Mouse (Mus musculus) neural tube, embryonic 11.5 days (tissue): ENCODE results near the gene Cactin. TPM values are rescaled to one million over a fixed set of nuclear protein-coding genes. Genes with fewer than 3 reads are reported as not detected.
A peak's percentile ranks its signal among the peaks of the same experiment; 100 is the strongest.

Experiments
- ATAC-seq: fragments of 200-750 bp; cut with Nextera tagmentation; 2 replicates; pipeline ENCODE4 v1.8.0; 2017; ENCODE audit warnings: moderate number of reproducible peaks, mild to moderate bottlenecking, moderate TSS enrichment, moderate library complexity; ENCODE audit not compliant: insufficient read depth, low FRiP score, low TSS enrichment
- DNase-seq: peaks from one replicate; pipeline ENCODE4 v3.0.0-alpha.2; 2015; ENCODE audit warnings: low spot score
- H3K27ac ChIP-seq: fragments of 300-500 bp; sonication (generic); 2 replicates; pipeline ENCODE4 v1.5.1; 2014; ENCODE audit warnings: low read depth, mild to moderate bottlenecking, low read length
- H3K27me3 ChIP-seq: fragments of 300-500 bp; sonication (generic); 2 replicates; pipeline ENCODE4 v1.6.1; 2014; ENCODE audit warnings: mild to moderate bottlenecking, low read length, mixed read lengths; ENCODE audit not compliant: control insufficient read depth, insufficient read depth
- H3K36me3 ChIP-seq: fragments of 300-500 bp; sonication (generic); 2 replicates; pipeline ENCODE4 v1.6.1; 2014; ENCODE audit warnings: mild to moderate bottlenecking, low read length, moderate library complexity, mixed read lengths; ENCODE audit not compliant: control insufficient read depth, insufficient read depth
- H3K4me1 ChIP-seq: fragments of 300-500 bp; sonication (generic); 2 replicates; pipeline ENCODE4 v1.6.1; 2014; ENCODE audit warnings: low read length, mixed read lengths; ENCODE audit not compliant: control insufficient read depth, insufficient read depth
- H3K4me2 ChIP-seq: fragments of 300-500 bp; sonication (generic); 2 replicates; pipeline ENCODE4 v1.6.1; 2014; ENCODE audit warnings: low read depth, mild to moderate bottlenecking, moderate library complexity
- H3K4me3 ChIP-seq: fragments of 300-500 bp; sonication (generic); 2 replicates; pipeline ENCODE4 v1.5.1; 2014; ENCODE audit warnings: low read depth, low read length
- H3K9ac ChIP-seq: fragments of 300-500 bp; sonication (generic); 2 replicates; pipeline ENCODE4 v1.6.1; 2014; ENCODE audit warnings: mild to moderate bottlenecking, low read length
- H3K9me3 ChIP-seq: fragments of 300-500 bp; sonication (generic); 2 replicates; pipeline ENCODE4 v1.6.1; 2016; ENCODE audit warnings: low read length; ENCODE audit not compliant: control insufficient read depth
- WGBS: fragments of 180-500 bp; shearing (Covaris S2); extraction: QIAGEN DNeasy Blood & Tissue Kit; methylation state at CpG from one replicate; pipeline ENCODE4 v1.1.7; 2014; 5-methylcytosine and 5-hydroxymethylcytosine counted together
- polyA plus RNA-seq: library from polyadenylated mRNA; unstranded; fragments of >200 nt; fragmentation: Nextera tagmentation; extraction: Ambion mirVana; gene quantifications from 2 replicates; pipeline ENCODE4 v1.2.1, GENCODE M21; 2014

The Cactin gene
- polyA plus RNA-seq, 1 experiment from 2014 or later = 46.2 TPM

- H3K27ac ChIP-seq = no peak overlapping the region
- DNase-seq (no peak), ATAC-seq (no peak)
- H3K4me3 ChIP-seq = no peak overlapping the region
- H3K27me3 ChIP-seq = peaks cover 4% of the 10 kb centered on the region; the same call in 1 of the 2 replicates
- no peaks in the 10 kb centered on the region for H3K9me3 ChIP-seq
- peaks cover 43% of the 10 kb centered on the region for H3K36me3 ChIP-seq
- no peak overlapping the region for H3K9ac ChIP-seq
- WGBS = 83% methylated on average over 6 of the region's 6 CpGs
- no peak overlapping the region for H3K4me2 ChIP-seq
- peaks cover 6% of the 10 kb centered on the region for H3K4me1 ChIP-seq
These were observed 6.0 kb downstream of the Cactin start for GRCm38 (mm10) chr10:81326858-81327257.

- H3K27ac ChIP-seq = 0 out of 2 replicates have a peak overlapping the region, but pooled peaks have one; percentile 14
These were observed 7.1 kb downstream of the Cactin start for GRCm38 (mm10) chr10:81327959-81328358.

GRCm38 (mm10) chr10:81328386-81328785 lies 7.5 kb downstream of the Cactin start, which contains the start of gene Tbxa2r:
Gene Tbxa2r (plus strand): TSS chr10:81328731.
- DNase-seq (no peak), ATAC-seq (no peak)
- Histone ChIP-seq H3K4me2 (no peak within 1 kb of the TSS), H3K9ac (peak within 1 kb of the TSS; percentile 29; the same call in 1 of the 2 replicates), H3K9me3 (no peaks in the 10 kb centered on the region), H3K27ac (0 out of 2 replicates have a peak within 1 kb of the TSS, but pooled peaks have one; percentile 14), H3K27me3 (peaks cover 18% of the 10 kb centered on the region), H3K4me3 (no peak within 1 kb of the TSS), H3K36me3 (peaks cover 32% of the 10 kb centered on the region), H3K4me1 (peaks cover 4% of the 10 kb centered on the region; the same call in 1 of the 2 replicates)
- WGBS = 6% methylated on average over 9 of the region's 10 CpGs

More at GRCm38 (mm10) chr10:81327959-81328358, 7.1 kb downstream of the Cactin start:
- peaks cover 4% of the 10 kb centered on the region; the same call in 1 of the 2 replicates for H3K4me1 ChIP-seq
- DNase-seq (no peak), ATAC-seq (no peak)
- H3K36me3 ChIP-seq = peaks cover 36% of the 10 kb centered on the region
- H3K9ac ChIP-seq = peak overlapping the region; percentile 29; the same call in 1 of the 2 replicates
- peaks cover 14% of the 10 kb centered on the region for H3K27me3 ChIP-seq
- H3K4me3 ChIP-seq = no peak overlapping the region
- no peak overlapping the region for H3K4me2 ChIP-seq
- 28% methylated on average over 2 of the region's 2 CpGs for WGBS
- no peaks in the 10 kb centered on the region for H3K9me3 ChIP-seq

GRCm38 (mm10) chr10:81329194-81329975 lies 8.5 kb downstream of the Cactin start:
- Histone ChIP-seq H3K27me3 (peaks cover 18% of the 10 kb centered on the region), H3K27ac (no peak overlapping the region), H3K4me1 (peaks cover 4% of the 10 kb centered on the region; the same call in 1 of the 2 replicates), H3K4me3 (no peak overlapping the region), H3K9me3 (no peaks in the 10 kb centered on the region), H3K9ac (no peak overlapping the region), H3K36me3 (peaks cover 25% of the 10 kb centered on the region), H3K4me2 (no peak overlapping the region)
- no peak for ATAC-seq
- no peak for DNase-seq
- WGBS = 76% methylated on average over 10 of the region's 10 CpGs

- Histone ChIP-seq H3K36me3 (peaks cover 19% of the 10 kb centered on the region), H3K9me3 (no peaks in the 10 kb centered on the region), H3K27me3 (peaks cover 18% of the 10 kb centered on the region), H3K27ac (no peak overlapping the region), H3K4me1 (peaks cover 4% of the 10 kb centered on the region; the same call in 1 of the 2 replicates), H3K9ac (no peak overlapping the region), H3K4me2 (no peak overlapping the region), H3K4me3 (no peak overlapping the region)
- DNase-seq (no peak), ATAC-seq (no peak)
- WGBS = 67% methylated on average over 4 of the region's 4 CpGs
These were observed 9.1 kb downstream of the Cactin start for GRCm38 (mm10) chr10:81330007-81330406.

- no peaks in the 10 kb centered on the region for H3K36me3 ChIP-seq
- H3K9me3 ChIP-seq = no peaks in the 10 kb centered on the region
- WGBS = 10% methylated on average over 29 of the region's 29 CpGs
- DNase-seq (no peak), ATAC-seq (no peak)
- H3K4me1 ChIP-seq = peaks cover 4% of the 10 kb centered on the region; the same call in 1 of the 2 replicates
- no peak overlapping the region for H3K9ac ChIP-seq
- H3K27ac ChIP-seq = no peak overlapping the region
- H3K4me3 ChIP-seq = no peak overlapping the region
- peaks cover 18% of the 10 kb centered on the region for H3K27me3 ChIP-seq
- no peak overlapping the region for H3K4me2 ChIP-seq
These were observed 11.4 kb downstream of the Cactin start for GRCm38 (mm10) chr10:81332277-81332676.

- H3K36me3 ChIP-seq = no peaks in the 10 kb centered on the region
- H3K27me3 ChIP-seq = peaks cover 26% of the 10 kb centered on the region
- no peak overlapping the region for H3K27ac ChIP-seq
- no peak overlapping the region for H3K4me2 ChIP-seq
- no peak for DNase-seq
- H3K4me1 ChIP-seq = no peaks in the 10 kb centered on the region; the same call in 1 of the 2 replicates
- WGBS = 59% methylated on average over 11 of the region's 11 CpGs
- ATAC-seq = no peak
- no peak overlapping the region for H3K9ac ChIP-seq
- no peak overlapping the region for H3K4me3 ChIP-seq
- H3K9me3 ChIP-seq = no peaks in the 10 kb centered on the region
These were observed 13.4 kb downstream of the Cactin start for GRCm38 (mm10) chr10:81334324-81334723.

- Histone ChIP-seq H3K27ac (no peak overlapping the region), H3K36me3 (no peaks in the 10 kb centered on the region), H3K27me3 (peaks cover 26% of the 10 kb centered on the region), H3K4me1 (no peaks in the 10 kb centered on the region; the same call in 1 of the 2 replicates), H3K9me3 (no peaks in the 10 kb centered on the region), H3K4me3 (no peak overlapping the region), H3K4me2 (no peak overlapping the region), H3K9ac (no peak overlapping the region)
- WGBS = 51% methylated on average over 15 of the region's 19 CpGs
- ATAC-seq (no peak), DNase-seq (no peak)
These were observed 14.8 kb downstream of the Cactin start for GRCm38 (mm10) chr10:81335393-81336340.
